Mouse (Mus musculus) cerebellum, postnatal 14 days (tissue): ENCODE data around the gene Sez6l2.

ENCODE experiments used
- DNase-seq, 2 experiments: peaks; one replicate each; pipeline ENCODE4 v3.0.0; 2021; ENCODE audit warnings: mixed read lengths in 2 of 2

Sez6l2 gene

DNA sequence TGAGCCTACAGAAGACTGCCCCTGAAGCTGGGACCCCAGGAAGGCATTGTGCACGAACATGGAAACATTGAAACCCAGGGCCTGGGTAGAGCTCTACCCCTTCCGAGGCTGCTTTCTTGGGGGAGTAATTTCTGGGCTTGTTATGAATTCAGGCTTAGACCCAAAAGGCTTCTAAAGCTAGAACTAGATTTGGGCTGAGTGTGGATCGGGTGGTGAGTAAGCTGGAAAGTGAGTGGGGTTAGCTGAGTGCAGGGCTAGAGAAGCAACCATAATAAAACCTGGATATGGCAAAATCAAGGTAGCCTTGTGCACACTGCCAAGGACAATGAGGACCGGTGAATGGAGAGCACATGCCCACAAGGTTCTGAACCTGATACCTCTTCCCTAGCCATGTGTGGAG is 11.6 kb downstream of the Sez6l2 start:
- no peak for DNase-seq

DNA sequence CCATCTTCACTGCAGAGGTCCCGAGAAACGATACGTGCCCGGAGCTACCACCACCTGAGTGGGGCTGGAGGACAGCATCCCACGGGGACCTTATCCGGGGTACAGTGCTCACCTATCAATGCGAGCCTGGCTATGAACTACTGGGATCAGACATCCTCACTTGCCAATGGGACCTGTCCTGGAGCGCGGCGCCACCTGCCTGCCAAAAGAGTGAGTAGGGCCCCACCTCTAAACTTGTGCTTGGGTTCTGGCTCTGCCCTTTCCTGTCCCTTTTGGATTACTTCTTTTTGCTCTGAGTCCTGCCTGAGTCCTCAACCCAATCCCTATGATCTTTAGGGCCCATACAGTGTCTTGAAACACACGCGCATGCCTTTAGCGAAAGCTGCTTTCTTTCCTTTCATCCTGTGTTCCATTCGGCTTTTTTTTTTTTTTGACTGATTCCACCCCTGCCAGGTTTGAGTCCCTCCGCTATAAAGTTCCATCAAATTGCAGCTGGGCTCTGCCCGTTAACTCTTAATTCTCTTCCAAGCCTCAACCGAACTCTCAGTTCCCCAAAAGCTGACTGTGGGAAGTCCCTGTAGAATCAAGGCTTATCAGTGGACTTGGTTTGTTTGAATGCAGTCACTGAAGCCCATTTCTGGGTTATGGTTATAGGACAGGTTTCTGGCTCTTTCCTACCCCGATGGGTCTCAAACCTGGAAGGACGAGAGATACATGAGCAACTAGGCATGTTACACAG is 13.4 kb downstream of the Sez6l2 start:
- DNase-seq, result peak; percentile 51 to 52

GRCm38 (mm10) chr7:126965568-126965967 is 15.2 kb downstream of the Sez6l2 start:
- DNase-seq, result peak; percentile 82 to 86

DNA sequence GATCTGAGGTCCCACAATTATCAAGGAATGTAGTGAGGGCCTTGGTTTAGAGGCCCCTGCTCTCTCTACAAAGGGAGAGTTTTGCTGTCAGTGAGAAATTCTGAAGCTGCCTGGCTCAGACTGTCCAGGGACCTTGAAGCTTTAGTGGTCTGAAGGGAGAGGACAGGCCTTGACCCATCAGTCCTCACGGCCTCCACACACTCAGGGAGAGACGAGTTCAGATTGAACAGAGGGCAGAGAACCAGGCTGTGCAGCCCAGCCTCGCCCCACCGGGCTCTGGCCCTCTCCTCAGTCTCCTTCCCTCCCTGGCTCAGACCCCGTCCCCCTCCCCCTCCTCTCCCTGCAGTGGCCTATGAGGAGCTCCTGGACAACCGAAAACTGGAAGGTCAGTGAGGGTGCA is 17.0 kb downstream of the Sez6l2 start:
- no peak for DNase-seq

DNA sequence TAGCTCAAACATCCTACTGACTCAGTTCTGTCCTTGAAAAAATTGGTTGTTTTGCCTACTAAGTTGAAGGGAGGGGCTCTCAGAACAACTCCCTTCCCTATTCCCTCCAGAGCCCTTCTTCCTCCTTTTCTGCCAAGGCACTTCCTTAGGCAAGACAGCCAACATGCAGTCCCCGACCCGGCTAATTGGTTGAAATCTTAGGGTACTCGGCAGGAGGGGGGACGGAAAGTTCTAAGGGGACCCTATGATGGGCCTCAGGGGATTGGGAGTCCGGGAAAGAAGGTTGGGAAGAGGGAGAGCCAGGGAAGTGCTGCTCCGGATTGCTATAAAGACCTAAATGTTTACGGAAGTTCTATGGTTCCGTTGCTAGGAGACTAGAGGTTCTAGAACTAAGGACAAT is 25.1 kb downstream of the Sez6l2 start:
- DNase-seq, result peak in 1 of 2 experiments; percentile 31

GRCm38 (mm10) chr7:126975893-126975949 is 25.4 kb downstream of the Sez6l2 start, which contains the start of gene Cdipt:
Cdipt (plus strand) TSS chr7:126975914.
- DNase-seq, result no peak

GRCm38 (mm10) chr7:126975950-126976866 is 25.8 kb downstream of the Sez6l2 start, which contains the start of gene Cdiptos:
Cdiptos (minus strand) TSS chr7:126976098.
- DNase-seq, result peak; percentile 98 to 100

GRCm38 (mm10) chr7:126976878-126977459 is 26.6 kb downstream of the Sez6l2 start:
- peak in 1 of 2 experiments; percentile 43 for DNase-seq

- no peak for DNase-seq
These were observed 28.5 kb downstream of the Sez6l2 start for GRCm38 (mm10) chr7:126978841-126979240.

GRCm38 (mm10) chr7:126981601-126982000 is 31.2 kb downstream of the Sez6l2 start:
- DNase-seq, result no peak

GRCm38 (mm10) chr7:126982054-126982453 is 31.7 kb downstream of the Sez6l2 start:
- DNase-seq, result no peak

DNA sequence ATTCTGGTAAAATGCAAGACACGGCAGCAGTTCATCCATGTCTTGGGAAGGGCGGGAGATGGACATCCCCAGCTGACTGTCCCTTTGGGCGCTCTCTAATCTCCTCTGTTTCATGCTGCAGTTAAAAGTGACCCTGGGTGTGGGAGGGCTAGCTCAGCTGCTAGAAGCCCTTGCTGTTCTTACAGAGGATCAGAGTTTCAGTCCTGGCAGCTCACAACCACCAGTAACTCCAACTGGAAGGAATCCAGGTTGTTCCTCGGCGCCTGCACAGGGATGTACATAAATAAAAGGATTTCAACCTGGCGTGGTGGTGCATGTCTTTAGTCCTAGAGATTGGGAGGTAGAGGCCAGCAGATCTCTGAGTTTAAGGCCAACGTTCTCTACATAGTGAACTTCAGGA is 32.8 kb downstream of the Sez6l2 start:
- DNase-seq, result no peak

DNA sequence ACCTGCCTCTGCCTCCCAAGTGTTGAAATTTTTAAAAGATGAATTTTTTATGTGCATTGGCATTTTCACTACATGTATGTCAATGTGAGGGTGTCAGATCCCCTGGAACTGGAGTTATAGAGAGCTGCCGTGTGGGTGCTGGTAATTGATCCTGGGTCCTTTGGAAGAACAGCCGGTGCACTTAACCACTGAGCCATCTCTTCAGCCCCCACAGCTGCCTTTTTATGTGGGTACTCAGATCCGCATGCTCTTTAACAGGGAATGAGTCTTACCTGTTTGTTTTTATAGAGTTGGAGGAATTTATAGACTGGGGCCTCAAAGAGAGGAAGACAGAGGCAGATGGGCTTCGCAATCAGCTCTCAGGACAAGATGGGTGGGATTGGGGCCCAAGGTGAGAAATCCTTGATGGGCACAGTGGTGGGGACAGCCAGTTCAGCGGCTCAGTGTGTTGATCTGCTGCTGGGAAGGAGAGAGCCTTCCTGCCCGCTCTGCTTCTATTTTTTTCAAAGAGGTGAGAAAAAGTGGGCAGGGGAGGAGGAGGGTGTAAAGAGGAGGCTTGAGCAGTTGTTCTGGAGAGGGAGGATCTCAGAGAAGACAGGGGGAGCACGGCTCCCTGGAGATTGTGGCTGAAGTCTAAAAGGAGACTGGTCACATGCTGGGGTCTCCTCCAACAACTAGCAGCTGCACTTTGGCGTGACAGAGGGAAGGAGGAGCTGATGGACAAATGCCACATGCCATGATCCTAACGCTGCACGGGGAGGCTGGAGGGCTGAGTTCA is 34.5 kb downstream of the Sez6l2 start:
- DNase-seq, result no peak

- peak; percentile 80 to 83 for DNase-seq
These were observed 36.0 kb downstream of the Sez6l2 start for GRCm38 (mm10) chr7:126986319-126986718.

DNA sequence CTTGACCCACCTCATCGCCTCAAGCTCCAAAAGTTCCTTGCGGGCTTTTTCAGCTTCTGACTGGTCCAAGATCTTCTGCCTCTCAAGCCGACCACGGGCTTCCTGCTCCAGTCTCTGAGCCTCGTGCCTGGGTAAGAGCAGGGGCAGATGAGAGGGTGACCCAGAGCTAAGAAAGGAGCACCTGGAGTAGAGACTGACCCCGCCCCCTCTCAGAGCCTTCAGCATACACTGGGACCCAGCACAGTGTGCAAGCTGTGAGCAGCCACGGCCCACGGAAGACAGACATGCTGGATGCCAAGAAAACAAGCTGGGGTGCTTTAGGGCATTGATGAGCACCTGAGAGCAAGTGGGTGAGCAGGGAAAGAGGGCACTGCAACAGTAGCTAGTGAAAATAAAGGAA is 38.5 kb downstream of the Sez6l2 start:
- no peak for DNase-seq

- no peak for DNase-seq
These were observed 46.1 kb downstream of the Sez6l2 start for GRCm38 (mm10) chr7:126996449-126996848.

- no peak for DNase-seq
These were observed 49.2 kb downstream of the Sez6l2 start for GRCm38 (mm10) chr7:126999568-126999967.

- DNase-seq, result no peak
These were observed 53.3 kb downstream of the Sez6l2 start for GRCm38 (mm10) chr7:127003620-127004019.

DNA sequence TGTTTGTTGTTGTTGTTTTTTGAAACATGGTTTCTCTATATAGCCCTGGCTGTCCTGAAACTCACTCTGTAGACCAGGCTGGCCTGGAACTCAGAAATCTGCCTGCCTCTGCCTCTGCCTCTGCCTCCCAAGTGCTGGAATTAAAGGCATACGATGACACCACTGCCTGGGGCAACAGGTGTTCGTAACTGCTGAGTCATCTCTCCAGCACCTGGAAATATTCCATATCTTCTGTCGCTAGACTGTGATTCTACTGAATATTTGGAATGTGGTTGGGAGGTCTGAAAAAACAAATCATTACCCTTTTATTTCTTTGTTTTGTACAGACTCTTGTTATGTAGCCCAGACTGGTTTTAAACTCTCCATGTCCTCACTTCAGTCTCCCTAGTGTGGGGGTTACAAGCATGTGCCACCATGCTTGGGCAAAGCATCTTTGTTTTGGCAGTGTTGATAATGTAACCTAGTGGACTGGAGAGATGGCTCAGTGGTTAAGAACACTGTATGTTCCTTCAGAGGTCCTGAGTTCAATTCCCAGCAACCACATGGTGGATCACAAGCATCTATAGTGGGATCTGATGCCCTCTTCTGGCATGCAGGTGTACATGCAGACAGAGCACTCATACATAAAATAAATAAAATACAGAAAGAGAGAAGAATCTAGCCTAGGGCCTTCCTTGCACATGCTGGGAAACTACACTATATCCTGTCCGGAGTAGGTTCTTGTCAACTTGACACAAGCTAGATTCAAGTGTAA is 53.9 kb downstream of the Sez6l2 start:
- no peak for DNase-seq

DNA sequence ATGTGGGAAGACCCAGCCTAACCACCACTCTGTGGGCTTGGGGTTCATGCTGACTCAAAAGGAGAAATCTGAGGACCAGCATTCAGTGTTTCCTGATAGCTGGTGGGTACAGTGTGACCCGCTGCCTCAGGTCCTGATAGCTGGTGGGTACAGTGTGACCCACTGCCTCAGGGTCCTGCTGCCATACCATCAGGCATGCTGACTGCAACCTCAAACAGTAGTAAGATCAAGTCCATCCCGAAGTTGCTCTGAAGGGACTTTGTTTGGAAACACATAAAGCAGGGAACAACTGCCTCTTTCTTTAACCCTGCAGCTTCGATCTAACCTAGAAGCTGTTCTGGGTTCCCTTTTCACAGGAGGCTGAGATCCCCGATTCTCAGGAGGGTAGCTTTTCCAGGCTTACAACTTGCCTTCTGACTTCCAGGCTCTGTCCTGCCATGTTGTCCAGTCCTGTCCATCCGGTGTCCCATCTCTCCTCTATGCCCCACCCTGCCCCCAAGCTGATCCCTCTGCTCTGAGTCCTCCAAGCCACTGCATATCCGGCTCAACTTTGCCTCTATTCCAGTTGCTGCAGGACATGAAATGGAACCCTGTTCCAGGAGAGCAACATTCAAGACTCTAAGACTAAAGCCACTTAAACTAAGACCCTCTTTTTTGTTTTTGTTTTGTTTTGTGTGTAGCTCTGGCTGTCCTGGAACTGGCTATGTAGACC is 57.1 kb downstream of the Sez6l2 start:
- DNase-seq, result peak in 1 of 2 experiments; percentile 43

GRCm38 (mm10) chr7:127008239-127009019 is 58.1 kb downstream of the Sez6l2 start:
- peak; percentile 92 to 96 for DNase-seq
